Mouse (Mus musculus) erythroblast, embryonic 14.5 days (primary cell): Measurements from ENCODE around the gene Cdan1. TPM values are rescaled to one million over a fixed set of nuclear protein-coding genes. Genes with fewer than 3 reads are reported as not detected.

Source experiments
- H3K27me3 ChIP-seq: 2 replicates; pipeline ENCODE4 v1.6.1; 2012; ENCODE audit warnings: inconsistent platforms; ENCODE audit not compliant: control insufficient read depth
- H3K36me3 ChIP-seq: 2 replicates; pipeline ENCODE4 v1.6.1; 2012; ENCODE audit warnings: mild to moderate bottlenecking, inconsistent platforms; ENCODE audit not compliant: control insufficient read depth
- H3K4me1 ChIP-seq: 2 replicates; pipeline ENCODE4 v1.6.1; 2012; ENCODE audit warnings: inconsistent platforms; ENCODE audit not compliant: control insufficient read depth
- H3K4me3 ChIP-seq: replicated peaks from 2 replicates; pipeline ENCODE3; 2012; ENCODE audit warnings: moderate library complexity, mild to moderate bottlenecking, inconsistent platforms
- H3K9me3 ChIP-seq: 2 replicates; pipeline ENCODE4 v1.6.1; 2012; ENCODE audit warnings: low read length, inconsistent platforms, mixed read lengths; ENCODE audit not compliant: control insufficient read depth
- GATA1 ChIP-seq: IDR thresholded peaks from 2 replicates; pipeline ENCODE4 v1.6.1; 2012; ENCODE audit warnings: low read length, inconsistent platforms, mixed read lengths
- TAL1 ChIP-seq: IDR thresholded peaks from 3 replicates; pipeline ENCODE4 v1.6.1; 2012; ENCODE audit warnings: low read length, inconsistent platforms, mixed read lengths
- polyA plus RNA-seq: library from polyadenylated mRNA; stranded (reverse); fragments of >175 nt; gene quantifications from 2 replicates; pipeline ENCODE4 v1.2.3, GENCODE M21; 2012

Gene Cdan1
- polyA plus RNA-seq, 1 experiment = 4.8 TPM

- H3K4me3 ChIP-seq = no peak overlapping the region
These were observed 125.8 kb downstream of the Cdan1 start for GRCm38 (mm10) chr2:120724176-120724575.

GRCm38 (mm10) chr2:120723621-120724020, 126.3 kb downstream of the Cdan1 start:
- H3K9me3 ChIP-seq = no peaks in the 10 kb centered on the region
- no peak overlapping the region for H3K4me3 ChIP-seq
- peaks cover 37% of the 10 kb centered on the region for H3K4me1 ChIP-seq
- H3K36me3 ChIP-seq = peaks cover 98% of the 10 kb centered on the region
- no peaks in the 10 kb centered on the region for H3K27me3 ChIP-seq
- TF ChIP-seq GATA1 (no peak), TAL1 (no peak)

More at GRCm38 (mm10) chr2:120724176-120724575, 125.8 kb downstream of the Cdan1 start:
- TF ChIP-seq GATA1 = no peak
- TF ChIP-seq TAL1 = no peak
- peaks cover 98% of the 10 kb centered on the region for H3K36me3 ChIP-seq
- no peaks in the 10 kb centered on the region for H3K9me3 ChIP-seq
- peaks cover 43% of the 10 kb centered on the region for H3K4me1 ChIP-seq
- H3K27me3 ChIP-seq = no peaks in the 10 kb centered on the region

GRCm38 (mm10) chr2:120722491-120722890, 127.4 kb downstream of the Cdan1 start:
- Histone ChIP-seq H3K27me3 (no peaks in the 10 kb centered on the region), H3K4me1 (peaks cover 27% of the 10 kb centered on the region), H3K4me3 (no peak overlapping the region), H3K36me3 (peaks cover 98% of the 10 kb centered on the region), H3K9me3 (no peaks in the 10 kb centered on the region)
- TF ChIP-seq GATA1 (no peak), TAL1 (no peak)

- peaks cover 98% of the 10 kb centered on the region for H3K36me3 ChIP-seq
- no peaks in the 10 kb centered on the region for H3K27me3 ChIP-seq
- H3K4me3 ChIP-seq = no peak overlapping the region
- TF ChIP-seq TAL1 (no peak), GATA1 (no peak)
- peaks cover 28% of the 10 kb centered on the region for H3K4me1 ChIP-seq
- H3K9me3 ChIP-seq = no peaks in the 10 kb centered on the region
These were observed 128.0 kb downstream of the Cdan1 start for GRCm38 (mm10) chr2:120721911-120722310.

GRCm38 (mm10) chr2:120720821-120721220, 129.1 kb downstream of the Cdan1 start:
- H3K4me3 ChIP-seq = no peak overlapping the region
- H3K27me3 ChIP-seq = no peaks in the 10 kb centered on the region
- peaks cover 21% of the 10 kb centered on the region for H3K4me1 ChIP-seq
- no peak for TF ChIP-seq GATA1
- TF ChIP-seq TAL1 = no peak
- H3K36me3 ChIP-seq = peaks cover 98% of the 10 kb centered on the region
- no peaks in the 10 kb centered on the region for H3K9me3 ChIP-seq

GRCm38 (mm10) chr2:120718496-120718895, 131.4 kb downstream of the Cdan1 start:
- Histone ChIP-seq H3K27me3 (no peaks in the 10 kb centered on the region), H3K36me3 (peaks cover 98% of the 10 kb centered on the region), H3K4me1 (peaks cover 2% of the 10 kb centered on the region), H3K4me3 (no peak overlapping the region), H3K9me3 (no peaks in the 10 kb centered on the region)
- no peak for TF ChIP-seq TAL1
- TF ChIP-seq GATA1 = no peak

GRCm38 (mm10) chr2:120713441-120713840, 136.5 kb downstream of the Cdan1 start:
- H3K4me3 ChIP-seq = no peak overlapping the region
- TF ChIP-seq TAL1 = no peak
- no peak for TF ChIP-seq GATA1

GRCm38 (mm10) chr2:120710948-120711347, 139.0 kb downstream of the Cdan1 start:
- H3K4me3 ChIP-seq = no peak overlapping the region
- no peaks in the 10 kb centered on the region for H3K27me3 ChIP-seq
- no peaks in the 10 kb centered on the region for H3K9me3 ChIP-seq
- peaks cover 67% of the 10 kb centered on the region for H3K36me3 ChIP-seq
- TF ChIP-seq TAL1 (no peak), GATA1 (no peak)
- peaks cover 12% of the 10 kb centered on the region for H3K4me1 ChIP-seq

More at GRCm38 (mm10) chr2:120713441-120713840, 136.5 kb downstream of the Cdan1 start:
- Histone ChIP-seq H3K36me3 (peaks cover 92% of the 10 kb centered on the region), H3K4me1 (peaks cover 14% of the 10 kb centered on the region), H3K9me3 (no peaks in the 10 kb centered on the region), H3K27me3 (no peaks in the 10 kb centered on the region)

- Histone ChIP-seq H3K9me3 (no peaks in the 10 kb centered on the region), H3K4me3 (no peak overlapping the region), H3K4me1 (peaks cover 12% of the 10 kb centered on the region), H3K36me3 (peaks cover 59% of the 10 kb centered on the region), H3K27me3 (no peaks in the 10 kb centered on the region)
- TF ChIP-seq GATA1 = no peak
These were observed 139.8 kb downstream of the Cdan1 start for GRCm38 (mm10) chr2:120710154-120710553.

GRCm38 (mm10) chr2:120707041-120707440, 142.9 kb downstream of the Cdan1 start:
- Histone ChIP-seq H3K36me3 (peaks cover 28% of the 10 kb centered on the region), H3K9me3 (no peaks in the 10 kb centered on the region), H3K4me3 (no peak overlapping the region), H3K27me3 (peaks cover 5% of the 10 kb centered on the region), H3K4me1 (peaks cover 12% of the 10 kb centered on the region)
- no peak for TF ChIP-seq TAL1
- no peak for TF ChIP-seq GATA1
